ENCODE assay signal across 9 mouse cellular contexts in the genomic region with DNA sequence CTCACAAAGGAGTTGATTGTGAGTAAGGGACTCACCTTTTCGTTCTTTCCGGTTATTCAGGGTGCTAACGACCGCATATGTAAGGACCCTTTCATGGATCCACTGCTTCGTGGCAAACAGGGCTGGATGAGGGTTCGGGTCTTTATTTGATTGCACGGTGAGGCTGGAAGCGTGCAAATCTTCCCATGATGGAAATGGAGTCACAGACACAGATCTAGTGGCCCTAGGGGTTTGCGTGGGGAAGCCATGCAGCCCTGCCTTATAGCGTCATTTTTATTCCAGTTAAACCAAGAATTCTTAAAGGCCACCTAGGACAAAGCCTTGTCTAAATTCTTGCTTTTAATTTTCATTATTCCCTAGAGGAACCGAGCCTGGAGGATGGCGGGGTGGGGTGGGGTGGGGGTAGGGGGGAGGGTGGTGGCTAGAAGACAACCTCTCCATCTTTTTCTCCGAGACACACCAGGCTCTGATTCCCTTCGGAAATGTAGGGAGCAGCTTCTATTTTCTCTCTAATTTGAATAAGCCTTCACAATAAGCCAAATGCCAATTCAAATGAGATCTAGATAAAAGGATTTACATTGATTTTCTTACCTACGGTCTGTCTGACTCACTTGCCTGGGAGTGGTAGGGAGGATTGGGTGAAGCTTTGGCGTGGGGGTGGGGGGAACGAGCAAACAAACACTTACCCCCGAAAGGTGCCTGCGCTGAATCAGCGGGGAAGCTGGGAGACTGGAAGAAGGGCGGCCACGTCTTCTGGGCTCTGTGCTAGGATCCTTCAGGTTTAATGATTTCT. TPM values are rescaled to one million over a fixed set of nuclear protein-coding genes. Genes with fewer than 3 reads are reported as not detected.
A peak's percentile ranks its signal among the peaks of the same experiment; 100 is the strongest.
DNase-seq lines count a peak whose midpoint lies in the region; ATAC-seq and TF ChIP-seq lines count a peak whose summit lies in the region.
"Had no signal": no experiment of that assay in that cellular context is flagged by ENCODE, and none has a peak within 500 bp of the region (broad histone marks: within the 10 kb centered on the region; RNA-seq: fewer than 3 reads in every experiment).

No protein-coding gene starts in this region.

- H3K4me1 ChIP-seq in heart, embryonic 10.5 days = peaks cover 11% of the 10 kb centered on the region
- peaks cover 73% of the 10 kb centered on the region for H3K4me1 ChIP-seq in E14TG2a.4 (replicated peaks; ENCODE audit: low read depth, low read length)
- H3K4me1 ChIP-seq in forebrain, embryonic 10.5 days = peaks cover 14% of the 10 kb centered on the region
- peaks cover 16% of the 10 kb centered on the region for H3K4me1 ChIP-seq in limb, embryonic 13.5 days

- H3K27ac ChIP-seq in heart, embryonic 10.5 days = peak overlapping the region; percentile 62
- H3K27ac ChIP-seq in forebrain, embryonic 10.5 days = peak overlapping the region; percentile 69; the same call in 1 of the 2 replicates
- H3K27ac ChIP-seq in limb, embryonic 13.5 days = no peak overlapping the region

- no peak for TF ChIP-seq CTCF in E14TG2a.4 (conservative IDR thresholded peaks at IDR 0.05; ENCODE audit: low read length)

- H3K9ac ChIP-seq in limb, embryonic 13.5 days = no peak overlapping the region

- WGBS in heart, embryonic 10.5 days = 24% methylated on average over 22 of the region's 22 CpGs
- 15% methylated on average over 22 of the region's 22 CpGs for WGBS in forebrain, embryonic 10.5 days
- 17% methylated on average over 22 of the region's 22 CpGs for WGBS in limb, embryonic 13.5 days

- peak overlapping the region; percentile 45 for H3K4me3 ChIP-seq in heart, embryonic 10.5 days
- H3K4me3 ChIP-seq in E14TG2a.4 (replicated peaks; ENCODE audit: low read length) = peak overlapping the region; percentile 56
- peak overlapping the region; percentile 38 for H3K4me3 ChIP-seq in forebrain, embryonic 10.5 days
- H3K4me3 ChIP-seq in limb, embryonic 13.5 days = no peak overlapping the region

- no peak for DNase-seq in heart, embryonic 10.5 days (ENCODE audit: low spot score)
- DNase-seq in heart, postnatal 36 days = no peak
- no peak for DNase-seq in forebrain, embryonic 10.5 days (ENCODE audit: extremely low spot score, low spot score)
- no peak for DNase-seq in cerebellum, adult 9-10 months
- DNase-seq in layer of hippocampus, postnatal 10 days (ENCODE audit: low spot score in 2 of 2) = no peak
- no peak for DNase-seq in ovary, adult 18-20 months (ENCODE audit: low spot score)
- DNase-seq: gastrocnemius, postnatal 10 days had no signal

- H3K27me3 ChIP-seq in heart, embryonic 10.5 days (ENCODE audit: insufficient read depth, poor library complexity, severe bottlenecking) = no peaks in the 10 kb centered on the region
- no peaks in the 10 kb centered on the region for H3K27me3 ChIP-seq in E14TG2a.4 (ENCODE audit: insufficient read depth, low read length)
- H3K27me3 ChIP-seq in forebrain, embryonic 10.5 days (ENCODE audit: poor library complexity, severe bottlenecking) = peaks cover 14% of the 10 kb centered on the region
- peaks cover 37% of the 10 kb centered on the region for H3K27me3 ChIP-seq in limb, embryonic 13.5 days

- H3K9me3 ChIP-seq in heart, embryonic 10.5 days = no peaks in the 10 kb centered on the region
- peaks cover 3% of the 10 kb centered on the region for H3K9me3 ChIP-seq in E14TG2a.4 (ENCODE audit: low read length)
- H3K9me3 ChIP-seq in forebrain, embryonic 10.5 days = no peaks in the 10 kb centered on the region
- H3K9me3 ChIP-seq in limb, embryonic 13.5 days = no peaks in the 10 kb centered on the region

- H3K4me2 ChIP-seq in limb, embryonic 13.5 days (replicated peaks) = peak overlapping the region; percentile 48

- H3K36me3 ChIP-seq in heart, embryonic 10.5 days = no peaks in the 10 kb centered on the region
- H3K36me3 ChIP-seq in E14TG2a.4 (ENCODE audit: insufficient read depth, low read length) = no peaks in the 10 kb centered on the region
- no peaks in the 10 kb centered on the region for H3K36me3 ChIP-seq in forebrain, embryonic 10.5 days (replicated peaks)
- no peaks in the 10 kb centered on the region for H3K36me3 ChIP-seq in limb, embryonic 13.5 days

- intact Hi-C loops in heart, postnatal 36 days (cut with DNase I) = no loop called here

- no peak for ATAC-seq in limb, embryonic 13.5 days (ENCODE audit: low FRiP score, low read depth)

RNA-seq across cellular contexts. Expression of a gene that starts 0.7 kb away (rescaled TPM):
- 0.15 and 0.34 TPM in 2 replicates for polyA plus RNA-seq in heart, embryonic 10.5 days (2016; fragmentation: Nextera tagmentation; extraction: Ambion mirVana)
- under 1 TPM; 0.44 to 0.49 TPM for total RNA-seq in heart, postnatal 36 days (2021)
- polyA plus RNA-seq in forebrain, embryonic 10.5 days (2016; fragmentation: Nextera tagmentation; extraction: Ambion mirVana) = 0.26 and 0.33 TPM in 2 replicates
- 0.22 and 0.25 TPM in 2 replicates for polyA plus RNA-seq in limb, embryonic 13.5 days (2015; fragmentation: Nextera tagmentation; extraction: Ambion mirVana)
- under 1 TPM; 0.30 to 0.56 TPM for total RNA-seq in layer of hippocampus, postnatal 10 days (2021)

RNA-seq across cellular contexts. Expression of a gene that starts 37.0 kb away (rescaled TPM):
- polyA plus RNA-seq in heart, embryonic 10.5 days (2016; fragmentation: Nextera tagmentation; extraction: Ambion mirVana) = 223 and 344 TPM in 2 replicates
- total RNA-seq in heart, postnatal 36 days (2021) = 100 to 1,000 TPM; 846 to 857 TPM
- polyA plus RNA-seq in forebrain, embryonic 10.5 days (2016; fragmentation: Nextera tagmentation; extraction: Ambion mirVana) = 147 and 151 TPM in 2 replicates
- 131 and 134 TPM in 2 replicates for polyA plus RNA-seq in limb, embryonic 13.5 days (2015; fragmentation: Nextera tagmentation; extraction: Ambion mirVana)
- total RNA-seq in layer of hippocampus, postnatal 10 days (2021) = 100 to 1,000 TPM; 145 to 148 TPM

RNA-seq across cellular contexts. Expression of a gene that starts 37.0 kb away (rescaled TPM):
- 410 and 531 TPM in 2 replicates for polyA plus RNA-seq in heart, embryonic 10.5 days (2016; fragmentation: Nextera tagmentation; extraction: Ambion mirVana)
- total RNA-seq in heart, postnatal 36 days (2021) = 100 to 1,000 TPM; 413 to 418 TPM
- polyA plus RNA-seq in forebrain, embryonic 10.5 days (2016; fragmentation: Nextera tagmentation; extraction: Ambion mirVana) = 642 and 649 TPM in 2 replicates
- 609 and 631 TPM in 2 replicates for polyA plus RNA-seq in limb, embryonic 13.5 days (2015; fragmentation: Nextera tagmentation; extraction: Ambion mirVana)
- total RNA-seq in layer of hippocampus, postnatal 10 days (2021) = 100 to 1,000 TPM; 532 to 585 TPM

RNA-seq across cellular contexts. Expression of a gene that starts 59.4 kb away (rescaled TPM):
- polyA plus RNA-seq in heart, embryonic 10.5 days (2016; fragmentation: Nextera tagmentation; extraction: Ambion mirVana) = 11.4 and 11.9 TPM in 2 replicates
- under 1 TPM; 0.30 to 0.69 TPM for total RNA-seq in heart, postnatal 36 days (2021)
- polyA plus RNA-seq in forebrain, embryonic 10.5 days (2016; fragmentation: Nextera tagmentation; extraction: Ambion mirVana) = 21.6 and 25.1 TPM in 2 replicates
- 14.9 and 16.3 TPM in 2 replicates for polyA plus RNA-seq in limb, embryonic 13.5 days (2015; fragmentation: Nextera tagmentation; extraction: Ambion mirVana)
- 10 to 100 TPM; 22.1 to 25.8 TPM for total RNA-seq in layer of hippocampus, postnatal 10 days (2021)
